Mouse (Mus musculus): Measurements from ENCODE around the gene Dolk. TPM values are rescaled to one million over a fixed set of nuclear protein-coding genes. Genes with fewer than 3 reads are reported as not detected.

The Dolk gene
- 5.9 TPM for polyA plus RNA-seq (2014; fragmentation: Illumina TruSeq; extraction: RNeasy Lipid Tissue Mini Kit (QIAGEN cat#74804); ENCODE audit: low replicate concordance)

DNA sequence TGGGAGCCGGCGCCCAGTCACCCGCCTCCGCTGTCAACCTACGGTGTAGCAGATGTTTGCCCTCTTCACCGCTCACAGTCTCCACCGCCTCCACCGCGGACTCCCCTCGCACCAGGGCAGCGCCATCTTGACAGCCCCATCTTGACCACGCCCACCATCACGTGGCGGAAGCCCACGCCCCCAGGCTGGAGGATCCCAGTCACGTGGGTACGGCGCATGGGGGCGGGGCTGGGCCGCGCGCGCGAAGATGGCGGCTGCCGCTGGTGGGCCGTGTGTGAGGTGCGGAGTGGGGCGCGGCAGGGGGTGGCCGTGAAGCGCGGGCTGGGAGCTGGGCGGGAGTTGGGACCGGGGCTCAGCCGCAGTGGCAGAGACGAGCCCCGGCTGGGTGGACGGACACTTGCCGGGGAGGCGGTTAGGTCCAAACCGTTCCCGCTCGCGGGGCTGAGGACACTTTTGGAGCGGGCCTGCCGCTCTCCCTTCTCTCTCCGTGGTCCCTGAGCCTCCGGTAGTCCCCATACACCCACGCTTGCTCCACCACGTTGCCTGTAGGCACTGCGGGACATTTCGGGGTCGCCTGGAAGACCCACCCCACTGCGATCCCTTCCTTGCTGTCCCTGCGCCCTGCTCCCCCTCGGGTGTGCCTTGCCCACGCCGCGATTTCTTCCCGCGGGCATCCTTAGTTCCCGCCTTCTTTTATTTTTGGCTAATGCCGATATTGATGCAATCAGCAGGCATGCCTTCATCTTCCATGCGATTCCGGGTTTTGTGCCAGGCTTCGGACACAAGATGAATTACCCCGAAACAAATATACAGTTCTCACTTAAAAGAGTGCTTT is at the start of gene Dolk, which contains the start of gene Nup188:
Gene Dolk, minus strand, starts transcription at position 143 of the 835 bp plus-strand sequence.
Gene Nup188, plus strand, starts transcription at position 206 of the 835 bp plus-strand sequence.

DNA sequence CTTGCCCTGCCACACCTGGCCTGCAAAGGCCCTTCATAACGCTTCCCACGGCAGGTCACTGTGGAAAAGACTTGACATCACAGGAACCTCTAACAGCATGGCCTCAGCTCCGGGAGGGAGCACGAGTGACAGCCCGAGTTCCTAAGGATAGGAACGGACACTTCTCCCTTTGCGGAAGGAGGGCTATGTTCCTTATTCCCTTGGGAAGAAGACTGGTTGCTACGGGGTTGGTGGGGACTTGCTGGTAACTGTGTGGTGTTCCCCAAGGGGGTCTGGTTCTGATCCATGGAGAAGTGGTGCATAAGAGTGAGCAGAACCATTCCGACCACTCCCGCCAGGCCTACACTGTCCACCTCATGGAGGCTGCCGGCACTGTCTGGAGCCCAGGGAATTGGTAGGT is 5.4 kb downstream of the Dolk start, which contains the start of gene Gm28038:
Gene Gm28038, plus strand, starts transcription at position 301 of the 400 bp plus-strand sequence.

DNA sequence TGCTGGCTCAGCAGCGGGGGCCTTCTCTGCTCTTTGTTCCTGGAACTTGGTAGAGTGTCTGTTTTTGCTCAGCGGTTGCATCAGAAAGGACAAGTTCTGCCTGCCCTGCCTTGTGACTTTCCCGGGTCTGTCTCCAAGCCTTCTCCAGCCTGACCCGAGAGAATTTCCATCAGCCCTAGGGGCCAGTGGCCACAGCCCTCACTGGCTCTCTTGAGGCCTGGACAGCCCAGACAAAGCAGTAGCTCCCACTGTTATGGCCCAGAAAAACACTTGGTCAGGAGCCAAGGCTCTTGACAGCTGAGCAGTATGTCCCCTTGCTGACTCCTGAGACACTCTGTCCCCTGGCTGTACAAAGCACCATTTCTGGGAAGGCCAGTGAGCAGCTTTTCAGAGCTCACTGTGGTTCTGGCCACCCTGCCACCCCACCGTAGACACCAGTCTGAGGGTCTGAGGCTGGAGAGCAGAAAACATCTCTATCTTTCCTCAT is 20.3 kb downstream of the Dolk start, which contains the start of gene Phyhd1:
Gene Phyhd1, plus strand, starts transcription at position 437 of the 487 bp plus-strand sequence.

DNA sequence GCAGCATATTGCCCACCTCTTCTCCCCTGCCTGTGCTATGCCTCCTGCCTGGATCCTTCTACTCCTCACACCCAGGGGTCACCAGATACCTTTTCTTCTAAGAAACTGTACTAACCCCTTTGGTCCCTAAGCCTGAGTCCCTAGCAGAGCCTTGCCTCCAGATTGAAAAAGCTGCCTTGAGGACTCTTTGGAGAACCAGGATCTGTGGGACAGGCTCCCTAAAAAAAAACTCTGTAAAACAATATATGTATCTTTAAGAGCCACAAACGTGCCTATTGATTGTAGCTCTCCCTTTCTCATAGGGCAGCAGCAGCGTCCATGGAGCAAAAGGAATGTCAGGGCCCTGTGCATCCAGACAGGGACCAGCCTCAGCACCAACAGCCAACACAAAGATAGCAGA is 45.9 kb downstream of the Dolk start, which contains the start of gene Gm28035:
Gene Gm28035, plus strand, starts transcription at position 301 of the 400 bp plus-strand sequence.

DNA sequence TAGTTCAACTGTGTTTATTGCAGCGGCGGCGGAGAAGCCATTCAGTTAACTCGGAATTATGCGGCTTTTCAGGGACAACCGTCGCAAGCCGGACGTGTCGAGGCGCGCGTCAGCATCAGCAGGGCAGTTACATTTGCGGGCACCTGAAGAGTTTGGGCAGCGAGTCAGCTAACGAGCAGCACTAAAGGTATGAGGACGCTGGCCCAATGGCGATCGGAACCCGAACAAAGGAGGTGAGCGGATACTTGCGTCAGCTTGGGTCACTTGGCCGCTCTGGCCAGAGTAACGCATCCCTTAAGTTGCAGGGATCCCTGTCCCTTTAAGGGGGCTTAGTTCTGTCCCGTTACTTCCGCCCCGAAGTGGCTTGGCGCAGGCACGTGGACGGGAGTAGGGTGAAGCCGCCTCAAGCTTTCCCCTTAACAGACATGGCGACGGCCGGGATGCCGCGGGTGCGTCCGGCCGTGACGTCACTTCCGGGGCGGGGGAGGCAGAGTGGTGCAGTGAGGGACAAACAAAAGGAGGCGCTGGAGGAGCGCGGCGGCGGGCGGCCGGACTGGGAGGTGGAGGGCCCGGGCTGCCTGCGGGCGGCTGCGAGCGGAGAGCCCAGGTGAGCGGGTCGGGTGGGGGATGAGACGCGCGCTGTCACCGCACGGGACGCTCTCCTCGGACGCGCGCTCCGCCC is 48.8 kb downstream of the Dolk start, which contains the start of gene Lrrc8a:
Gene Lrrc8a, plus strand, starts transcription at position 517 of the 682 bp plus-strand sequence.

Other genes with a start within 250 kb of the Dolk start
- gene Wdr34, start 237.5 kb downstream of the Dolk start, polyA plus RNA-seq (2014; fragmentation: Illumina TruSeq; extraction: RNeasy Lipid Tissue Mini Kit (QIAGEN cat#74804); ENCODE audit: low replicate concordance), result not detected
- 219 TPM for gene Set, start 229.0 kb downstream of the Dolk start, polyA plus RNA-seq (2014; fragmentation: Illumina TruSeq; extraction: RNeasy Lipid Tissue Mini Kit (QIAGEN cat#74804); ENCODE audit: low replicate concordance)
- gene Pkn3, start 208.7 kb downstream of the Dolk start, polyA plus RNA-seq (2014; fragmentation: Illumina TruSeq; extraction: RNeasy Lipid Tissue Mini Kit (QIAGEN cat#74804); ENCODE audit: low replicate concordance), result not detected
- gene Zdhhc12, start 192.7 kb downstream of the Dolk start, polyA plus RNA-seq (2014; fragmentation: Illumina TruSeq; extraction: RNeasy Lipid Tissue Mini Kit (QIAGEN cat#74804); ENCODE audit: low replicate concordance), result 3.9 TPM
- 2.1 TPM for gene Zer1, start 161.7 kb downstream of the Dolk start, polyA plus RNA-seq (2014; fragmentation: Illumina TruSeq; extraction: RNeasy Lipid Tissue Mini Kit (QIAGEN cat#74804); ENCODE audit: low replicate concordance)
- gene Tbc1d13, start 152.6 kb downstream of the Dolk start, polyA plus RNA-seq (2014; fragmentation: Illumina TruSeq; extraction: RNeasy Lipid Tissue Mini Kit (QIAGEN cat#74804); ENCODE audit: low replicate concordance), result 10.1 TPM
- not detected for gene Endog, start 114.8 kb downstream of the Dolk start, polyA plus RNA-seq (2014; fragmentation: Illumina TruSeq; extraction: RNeasy Lipid Tissue Mini Kit (QIAGEN cat#74804); ENCODE audit: low replicate concordance)
- gene Spout1, start 107.9 kb downstream of the Dolk start, polyA plus RNA-seq (2014; fragmentation: Illumina TruSeq; extraction: RNeasy Lipid Tissue Mini Kit (QIAGEN cat#74804); ENCODE audit: low replicate concordance), result 0.30 TPM
- gene Kyat1, start 80.5 kb downstream of the Dolk start, polyA plus RNA-seq (2014; fragmentation: Illumina TruSeq; extraction: RNeasy Lipid Tissue Mini Kit (QIAGEN cat#74804); ENCODE audit: low replicate concordance), result 0.48 TPM
- 1.5 TPM for gene Lrrc8a, start 48.6 kb downstream of the Dolk start, polyA plus RNA-seq (2014; fragmentation: Illumina TruSeq; extraction: RNeasy Lipid Tissue Mini Kit (QIAGEN cat#74804); ENCODE audit: low replicate concordance)
- gene Gm28035, start 45.8 kb downstream of the Dolk start, polyA plus RNA-seq (2014; fragmentation: Illumina TruSeq; extraction: RNeasy Lipid Tissue Mini Kit (QIAGEN cat#74804); ENCODE audit: low replicate concordance), result not detected
- gene Phyhd1, start 20.1 kb downstream of the Dolk start, polyA plus RNA-seq (2014; fragmentation: Illumina TruSeq; extraction: RNeasy Lipid Tissue Mini Kit (QIAGEN cat#74804); ENCODE audit: low replicate concordance), result 0.74 TPM
- gene Gm28038, start 5.3 kb downstream of the Dolk start, polyA plus RNA-seq (2014; fragmentation: Illumina TruSeq; extraction: RNeasy Lipid Tissue Mini Kit (QIAGEN cat#74804); ENCODE audit: low replicate concordance), result not detected
- gene Nup188, start 63 bp upstream of the Dolk start, polyA plus RNA-seq (2014; fragmentation: Illumina TruSeq; extraction: RNeasy Lipid Tissue Mini Kit (QIAGEN cat#74804); ENCODE audit: low replicate concordance), result 6.1 TPM
- 1.0 TPM for gene Sh3glb2, start 73.0 kb upstream of the Dolk start, polyA plus RNA-seq (2014; fragmentation: Illumina TruSeq; extraction: RNeasy Lipid Tissue Mini Kit (QIAGEN cat#74804); ENCODE audit: low replicate concordance)
- gene Miga2, start 77.9 kb upstream of the Dolk start, polyA plus RNA-seq (2014; fragmentation: Illumina TruSeq; extraction: RNeasy Lipid Tissue Mini Kit (QIAGEN cat#74804); ENCODE audit: low replicate concordance), result 1.3 TPM
- gene Dolpp1, start 105.9 kb upstream of the Dolk start, polyA plus RNA-seq (2014; fragmentation: Illumina TruSeq; extraction: RNeasy Lipid Tissue Mini Kit (QIAGEN cat#74804); ENCODE audit: low replicate concordance), result 3.9 TPM
- 14.2 TPM for gene Crat, start 129.5 kb upstream of the Dolk start, polyA plus RNA-seq (2014; fragmentation: Illumina TruSeq; extraction: RNeasy Lipid Tissue Mini Kit (QIAGEN cat#74804); ENCODE audit: low replicate concordance)
- 2.2 TPM for gene Ptpa, start 129.7 kb upstream of the Dolk start, polyA plus RNA-seq (2014; fragmentation: Illumina TruSeq; extraction: RNeasy Lipid Tissue Mini Kit (QIAGEN cat#74804); ENCODE audit: low replicate concordance)
- not detected for gene Ier5l, start 187.9 kb upstream of the Dolk start, polyA plus RNA-seq (2014; fragmentation: Illumina TruSeq; extraction: RNeasy Lipid Tissue Mini Kit (QIAGEN cat#74804); ENCODE audit: low replicate concordance)

All from small intestine, adult 10 weeks (tissue).